Mouse (Mus musculus): ENCODE data around the gene Gm18596.
"Not testable (repeated sequence)": the region's sequence is repeated elsewhere in the genome, so short reads cannot be mapped to it uniquely, and the experiment has no call there.

Gene Gm18596

GRCm38 (mm10) chr10:77711157-77711556, 31.3 kb downstream of the Gm18596 start, which contains the start of gene Gm10024:
Gene Gm10024, plus strand, starts transcription at chr10:77711457.
- not testable (repeated sequence) for DNase-seq (ENCODE audit: low spot score)

- no peak for DNase-seq (ENCODE audit: low spot score)
Observed at GRCm38 (mm10) chr10:77709831-77710230, 32.6 kb downstream of the Gm18596 start.

- no peak for DNase-seq (ENCODE audit: low spot score)
Observed at GRCm38 (mm10) chr10:77706326-77706725, 36.1 kb downstream of the Gm18596 start, which contains the start of gene Gm10272. Gene Gm10272, plus strand, starts transcription at chr10:77706626.

DNA sequence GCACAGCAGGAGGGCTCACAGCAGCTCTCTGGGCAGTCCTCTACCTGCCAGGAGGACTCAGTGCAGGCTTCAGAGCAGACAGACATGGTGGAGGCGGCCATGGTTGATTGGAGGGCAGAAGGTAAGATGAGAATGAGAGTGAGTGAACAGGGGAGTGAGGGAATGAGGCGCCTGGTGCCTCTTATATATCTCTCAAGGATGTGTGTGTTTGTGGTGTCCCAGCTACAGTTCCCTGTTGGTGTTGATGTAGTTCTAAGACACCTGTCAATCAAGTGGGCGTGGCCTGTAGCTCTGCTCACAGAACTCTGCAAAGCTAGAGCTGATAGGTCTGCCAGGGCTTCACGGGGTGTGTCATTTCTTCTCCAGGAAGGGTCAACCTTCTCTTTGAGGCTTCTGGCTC, 45.3 kb downstream of the Gm18596 start, which contains the start of gene Gm9508:
Gm9508 (minus strand) TSS at position 101 of the 400 bp plus-strand sequence.
- DNase-seq (ENCODE audit: low spot score) = no peak
